Mouse (Mus musculus) neural tube, embryonic 14.5 days (tissue): Measurements from ENCODE around the gene AF067061. TPM values are rescaled to one million over a fixed set of nuclear protein-coding genes. Genes with fewer than 3 reads are reported as not detected.
A peak's percentile ranks its signal among the peaks of the same experiment; 100 is the strongest.
"Not testable (repeated sequence)": the region's sequence is repeated elsewhere in the genome, so short reads cannot be mapped to it uniquely, and the experiment has no call there.

Experiments
- ATAC-seq: fragments of 200-750 bp; cut with Nextera tagmentation; 2 replicates; pipeline ENCODE4 v1.8.0; 2017; ENCODE audit warnings: low read depth, mild to moderate bottlenecking, moderate TSS enrichment, moderate library complexity
- H3K27ac ChIP-seq: fragments of 300-500 bp; sonication (generic); 2 replicates; pipeline ENCODE4 v1.5.1; 2014; ENCODE audit warnings: low read depth, mild to moderate bottlenecking, control low read depth, low read length, moderate library complexity, mixed read lengths
- H3K27me3 ChIP-seq: fragments of 300-500 bp; sonication (generic); 2 replicates; pipeline ENCODE4 v1.6.1; 2014; ENCODE audit warnings: low read length; ENCODE audit not compliant: control insufficient read depth, insufficient read depth
- H3K36me3 ChIP-seq: fragments of 300-500 bp; sonication (generic); 2 replicates; pipeline ENCODE4 v1.6.1; 2014; ENCODE audit warnings: low read length, mixed read lengths; ENCODE audit not compliant: control insufficient read depth, insufficient read depth
- H3K4me1 ChIP-seq: fragments of 300-500 bp; sonication (generic); 2 replicates; pipeline ENCODE4 v1.6.1; 2014; ENCODE audit warnings: low read length; ENCODE audit not compliant: control insufficient read depth, insufficient read depth
- H3K4me2 ChIP-seq: fragments of 300-500 bp; sonication (generic); 2 replicates; pipeline ENCODE4 v1.6.1; 2014; ENCODE audit warnings: mild to moderate bottlenecking, low read depth, low read length, control low read depth
- H3K4me3 ChIP-seq: fragments of 300-500 bp; sonication (generic); 2 replicates; pipeline ENCODE4 v1.5.1; 2014; ENCODE audit warnings: low read depth, low read length, control low read depth, mixed read lengths
- H3K9ac ChIP-seq: fragments of 300-500 bp; sonication (generic); replicated peaks from 2 replicates; pipeline ENCODE4 v1.6.1; 2014; ENCODE audit warnings: low read depth, mild to moderate bottlenecking, control low read depth, low read length, mixed read lengths
- H3K9me3 ChIP-seq: fragments of 300-500 bp; sonication (generic); 2 replicates; pipeline ENCODE4 v1.6.1; 2016; ENCODE audit warnings: low read length; ENCODE audit not compliant: control insufficient read depth
- WGBS: fragments of 180-500 bp; shearing (Covaris S2); extraction: QIAGEN DNeasy Blood & Tissue Kit; methylation state at CpG from one replicate; pipeline ENCODE4 v1.1.7; 2014; 5-methylcytosine and 5-hydroxymethylcytosine counted together
- polyA plus RNA-seq: library from polyadenylated mRNA; unstranded; fragments of >200 nt; fragmentation: Nextera tagmentation; extraction: Ambion mirVana; gene quantifications from 2 replicates; pipeline ENCODE4 v1.2.1, GENCODE M21; 2014

The AF067061 gene
- polyA plus RNA-seq = not detected in 2 replicates

DNA sequence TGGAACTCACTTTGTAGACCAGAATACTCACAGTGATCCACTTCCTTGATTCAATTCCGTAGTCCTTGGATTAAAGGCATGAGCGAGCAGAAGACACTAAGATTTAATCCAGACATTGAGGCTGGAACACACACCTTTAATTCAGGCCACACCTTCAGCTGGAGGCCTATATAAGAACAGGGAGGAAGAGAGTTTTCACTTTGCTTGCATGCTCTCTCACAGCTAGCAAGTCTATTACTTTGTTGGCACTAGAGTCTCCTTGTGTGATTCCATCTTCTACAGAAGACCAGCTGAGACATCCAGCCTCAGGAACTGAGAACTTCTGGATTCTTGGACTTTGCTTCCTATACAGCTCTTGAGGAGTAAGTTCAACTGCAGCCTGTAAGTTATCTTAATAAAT is at the start of gene AF067061:
Gene AF067061, plus strand, starts transcription at position 245 of the 400 bp plus-strand sequence.
- not testable (repeated sequence) for H3K4me1 ChIP-seq, ATAC-seq, H3K4me2 ChIP-seq, H3K4me3 ChIP-seq, H3K27me3 ChIP-seq, H3K27ac ChIP-seq, H3K9me3 ChIP-seq, H3K9ac ChIP-seq, H3K36me3 ChIP-seq
- 90% methylated on average over 2 of the region's 2 CpGs for WGBS

DNA sequence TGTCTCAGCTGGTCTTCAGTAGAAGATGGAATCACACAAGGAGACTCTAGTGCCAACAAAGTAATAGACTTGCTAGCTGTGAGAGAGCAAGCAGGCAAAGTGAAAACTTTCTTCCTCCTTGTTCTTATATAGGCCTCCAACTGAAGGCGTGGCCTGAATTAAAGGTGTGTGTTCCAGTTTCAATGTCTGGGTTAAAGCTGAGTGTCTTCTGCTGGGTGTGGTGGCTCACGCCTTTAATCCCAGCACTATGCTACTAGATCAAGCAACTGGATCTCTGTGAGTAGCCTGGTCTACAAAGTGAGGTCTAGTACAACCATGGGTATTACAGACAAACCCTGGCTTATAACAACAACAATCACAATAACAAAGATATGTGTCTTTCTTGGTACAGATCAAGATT is 47.1 kb upstream of the AF067061 start, which contains the start of gene Gm21762:
Gene Gm21762, minus strand, starts transcription at position 101 of the 400 bp plus-strand sequence.
- not testable (repeated sequence) for H3K4me3 ChIP-seq, H3K9ac ChIP-seq, H3K4me2 ChIP-seq, ATAC-seq, H3K27me3 ChIP-seq, H3K36me3 ChIP-seq, H3K9me3 ChIP-seq, H3K27ac ChIP-seq, H3K4me1 ChIP-seq
- no CpG with 5 or more reads among the region's 2 CpGs for WGBS

DNA sequence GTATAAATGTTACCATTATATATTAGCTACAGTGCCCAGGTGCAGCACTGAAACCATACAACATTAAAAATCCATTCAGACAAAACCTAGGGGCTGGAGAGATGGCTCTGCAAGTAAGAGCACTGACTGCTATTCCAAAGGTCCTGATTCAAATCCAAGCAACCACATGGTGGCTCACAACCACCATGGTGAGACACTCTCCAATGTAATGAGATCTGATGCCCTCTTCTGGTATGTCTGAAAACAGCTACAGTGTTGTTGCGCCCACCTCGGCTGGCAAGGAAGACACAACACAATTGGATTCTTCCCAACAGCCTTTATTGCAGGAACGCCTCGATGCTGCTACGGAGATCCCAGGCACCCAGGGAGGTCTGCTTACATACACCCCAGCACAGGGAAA is 42.0 kb upstream of the AF067061 start:
- H3K9ac ChIP-seq, H3K27ac ChIP-seq, ATAC-seq, H3K36me3 ChIP-seq, H3K4me3 ChIP-seq, H3K4me2 ChIP-seq, H3K27me3 ChIP-seq, H3K9me3 ChIP-seq, H3K4me1 ChIP-seq: not testable (repeated sequence)
- WGBS = 95% methylated on average over 5 of the region's 5 CpGs

DNA sequence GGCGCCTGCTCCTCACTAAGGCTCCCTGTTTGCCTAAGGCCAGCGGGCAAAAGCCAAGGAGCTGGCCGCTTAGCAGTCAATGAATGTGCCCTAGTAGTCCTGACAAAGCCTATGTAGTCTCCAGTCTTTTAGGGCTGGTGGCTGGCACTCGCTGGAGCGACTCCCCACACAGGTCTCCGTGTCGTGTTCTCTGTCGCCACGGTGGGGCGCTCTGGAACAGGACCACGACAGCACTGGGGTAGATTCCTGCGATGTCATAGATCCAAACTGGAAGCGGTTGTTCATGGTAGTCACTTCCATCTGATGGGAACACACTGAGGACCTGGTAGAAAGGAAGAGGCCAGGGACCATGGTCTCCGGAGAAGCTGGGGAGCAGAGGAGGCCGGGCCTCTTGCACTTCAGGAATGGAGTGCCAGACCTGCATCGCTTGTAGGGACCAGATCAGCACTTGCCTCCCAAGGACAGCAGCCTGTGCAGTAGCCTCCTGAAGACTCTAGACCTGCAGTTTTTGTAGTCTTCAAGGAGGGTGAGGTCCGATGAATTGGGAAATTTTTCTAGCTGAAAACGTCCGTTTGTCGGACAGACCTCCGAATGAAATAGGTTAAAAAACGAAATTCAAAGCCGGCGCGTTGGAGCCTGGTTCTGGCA is 39.8 kb upstream of the AF067061 start:
- not testable (repeated sequence) for H3K27ac ChIP-seq, ATAC-seq, H3K4me3 ChIP-seq, H3K4me1 ChIP-seq, H3K27me3 ChIP-seq, H3K9me3 ChIP-seq, H3K9ac ChIP-seq, H3K36me3 ChIP-seq, H3K4me2 ChIP-seq
- WGBS = 95% methylated on average over 16 of the region's 25 CpGs

DNA sequence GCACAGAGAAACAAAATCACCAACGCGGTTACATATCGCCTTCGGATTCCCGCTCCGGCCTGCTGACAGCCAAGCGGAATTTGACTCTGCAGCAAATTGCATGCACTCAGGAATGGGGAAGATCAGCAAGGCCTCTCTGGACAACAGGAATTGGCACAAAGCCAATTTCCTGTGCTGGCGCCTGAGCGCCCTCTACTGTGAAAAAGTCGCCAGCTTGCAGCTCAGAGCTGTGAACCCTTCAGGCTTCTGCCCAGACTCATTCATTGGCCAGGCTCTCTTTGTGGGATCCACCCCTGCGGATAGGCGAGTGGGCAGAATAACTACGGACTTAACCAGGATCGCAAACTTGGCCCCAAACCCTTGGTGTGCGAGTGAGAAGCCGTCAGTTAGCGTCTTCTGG is 31.1 kb upstream of the AF067061 start:
- H3K4me3 ChIP-seq, H3K4me1 ChIP-seq, H3K27me3 ChIP-seq, H3K27ac ChIP-seq, H3K9ac ChIP-seq, H3K9me3 ChIP-seq, H3K36me3 ChIP-seq, H3K4me2 ChIP-seq: not testable (repeated sequence)
- peak; percentile 74; the same call in 1 of the 2 replicates for ATAC-seq
- 97% methylated on average over 15 of the region's 17 CpGs for WGBS

DNA sequence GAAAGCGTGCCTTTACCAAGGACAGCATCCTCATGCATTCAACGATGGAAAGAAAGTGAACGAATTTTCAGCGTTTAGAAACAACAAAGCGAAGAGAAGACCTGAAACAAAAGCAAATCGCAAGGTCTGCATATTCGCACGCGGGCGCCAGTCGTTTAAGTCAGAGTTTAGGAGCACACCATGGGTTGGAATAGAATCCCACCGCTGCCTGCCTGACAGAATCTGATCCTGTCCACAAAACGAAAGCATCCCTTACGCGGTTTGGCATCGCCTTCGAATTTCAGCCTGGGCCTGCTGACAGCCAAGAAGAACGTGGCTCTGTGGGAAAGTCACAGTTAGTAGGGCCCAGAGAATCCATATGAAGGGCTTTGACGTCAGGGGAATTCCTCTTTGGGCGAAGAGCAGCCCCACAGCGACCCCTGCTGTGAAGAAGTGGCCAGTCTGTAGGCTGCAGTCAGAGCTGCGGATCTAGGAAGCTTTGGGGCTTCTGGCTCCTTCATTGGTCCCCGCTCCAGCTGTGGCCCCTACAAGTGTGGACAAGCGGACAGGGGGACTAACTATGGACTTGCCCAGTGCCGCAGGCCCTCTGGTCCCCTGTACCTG is 30.4 kb upstream of the AF067061 start:
- ATAC-seq = not testable (repeated sequence)

DNA sequence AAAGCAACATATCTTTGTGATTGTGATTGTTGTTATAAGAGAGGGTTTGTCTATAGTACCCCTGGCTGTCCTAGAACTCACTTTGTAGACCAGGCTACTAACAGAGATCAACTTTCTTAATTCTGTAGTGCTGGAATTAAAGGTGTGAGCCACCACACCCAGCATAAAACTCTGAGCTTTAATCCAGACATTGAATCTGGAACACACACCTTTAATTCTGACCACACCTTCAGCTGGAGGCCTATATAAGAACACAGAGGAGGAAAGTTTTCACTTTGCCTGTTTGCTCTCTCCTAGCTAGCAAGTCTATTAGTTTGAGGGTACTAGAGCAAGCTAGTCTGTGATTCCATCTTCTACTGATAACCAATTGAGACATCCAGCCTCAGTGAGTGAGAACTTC is 24.1 kb upstream of the AF067061 start, which contains the start of gene Gm21731:
Gene Gm21731, plus strand, starts transcription at position 301 of the 400 bp plus-strand sequence.
- H3K9me3 ChIP-seq, H3K27ac ChIP-seq, H3K9ac ChIP-seq, H3K36me3 ChIP-seq, ATAC-seq, H3K27me3 ChIP-seq, H3K4me2 ChIP-seq, H3K4me1 ChIP-seq, H3K4me3 ChIP-seq: not testable (repeated sequence)

More for the DNA sequence above, 30.4 kb upstream of the AF067061 start:
- H3K4me2 ChIP-seq, H3K4me1 ChIP-seq, H3K27ac ChIP-seq, H3K27me3 ChIP-seq, H3K9ac ChIP-seq, H3K4me3 ChIP-seq, H3K36me3 ChIP-seq, H3K9me3 ChIP-seq: not testable (repeated sequence)
- WGBS = 74% methylated on average over 12 of the region's 25 CpGs

DNA sequence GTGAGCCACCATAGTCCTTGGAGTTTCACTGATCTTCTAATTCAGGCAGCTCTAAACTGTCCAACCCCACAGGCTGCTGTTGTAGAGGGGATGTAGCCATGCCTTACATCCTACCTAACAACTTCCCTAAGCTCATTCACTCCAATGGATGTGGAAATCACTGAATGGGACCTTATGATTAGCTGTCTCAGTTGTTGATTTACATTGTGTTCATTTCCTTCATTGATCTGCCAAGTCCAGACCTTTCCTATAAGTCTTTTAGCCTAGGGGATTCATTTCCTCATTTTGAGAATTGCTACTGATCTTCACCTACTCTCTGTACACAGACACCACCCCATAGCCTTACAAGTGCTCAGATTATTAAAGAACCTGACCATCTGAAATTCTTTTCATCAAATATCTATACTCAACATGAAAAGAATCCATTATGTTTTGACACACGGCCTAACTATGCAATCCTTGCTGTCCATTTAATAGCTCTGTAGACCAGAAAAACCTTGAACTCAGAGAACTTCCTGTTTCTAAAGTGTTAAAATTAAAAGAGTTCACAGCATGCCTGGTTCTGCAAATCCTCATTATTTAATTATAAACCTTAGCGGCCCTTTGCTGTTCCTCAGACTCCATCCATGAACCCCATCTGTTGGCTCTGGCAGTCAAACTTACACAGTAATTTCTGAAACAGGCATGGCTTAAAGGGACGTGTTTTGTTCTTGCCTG is 11.5 kb upstream of the AF067061 start:
- 92% methylated on average over 2 of the region's 3 CpGs for WGBS
- not testable (repeated sequence) for H3K27ac ChIP-seq, H3K9ac ChIP-seq, ATAC-seq, H3K4me3 ChIP-seq, H3K4me2 ChIP-seq, H3K27me3 ChIP-seq, H3K36me3 ChIP-seq, H3K9me3 ChIP-seq, H3K4me1 ChIP-seq
